Mouse (Mus musculus) hindbrain, embryonic 13.5 days (tissue): ENCODE results near the gene Neurl1b. TPM values are rescaled to one million over a fixed set of nuclear protein-coding genes. Genes with fewer than 3 reads are reported as not detected.

Experiments used
- ATAC-seq: fragments of 200-750 bp; cut with Nextera tagmentation; 2 replicates; pipeline ENCODE4 v1.8.0; 2017; ENCODE audit warnings: moderate TSS enrichment; ENCODE audit not compliant: low FRiP score
- H3K27ac ChIP-seq: fragments of 300-500 bp; sonication (generic); 2 replicates; pipeline ENCODE4 v1.5.1; 2015; ENCODE audit warnings: inconsistent platforms, mild to moderate bottlenecking, moderate library complexity
- H3K27me3 ChIP-seq: fragments of 300-500 bp; sonication (generic); 2 replicates; pipeline ENCODE4 v1.6.1; 2015; ENCODE audit warnings: mild to moderate bottlenecking, inconsistent platforms
- H3K36me3 ChIP-seq: fragments of 300-500 bp; sonication (generic); 2 replicates; pipeline ENCODE4 v1.6.1; 2015; ENCODE audit warnings: mild to moderate bottlenecking, inconsistent platforms
- H3K4me1 ChIP-seq: fragments of 300-500 bp; sonication (generic); replicated peaks from 2 replicates; pipeline ENCODE4 v1.6.1; 2015; ENCODE audit warnings: inconsistent platforms
- H3K4me2 ChIP-seq: fragments of 300-500 bp; sonication (generic); 2 replicates; pipeline ENCODE4 v1.6.1; 2015; ENCODE audit warnings: inconsistent platforms, mild to moderate bottlenecking, moderate library complexity
- H3K4me3 ChIP-seq: fragments of 300-500 bp; sonication (generic); 2 replicates; pipeline ENCODE4 v1.5.1; 2015; ENCODE audit warnings: mild to moderate bottlenecking, inconsistent platforms
- H3K9ac ChIP-seq: fragments of 300-500 bp; sonication (generic); 2 replicates; pipeline ENCODE4 v1.6.1; 2015; ENCODE audit warnings: mild to moderate bottlenecking, inconsistent platforms
- H3K9me3 ChIP-seq: fragments of 300-500 bp; sonication (generic); 2 replicates; pipeline ENCODE4 v1.6.1; 2016; ENCODE audit warnings: inconsistent platforms
- WGBS: fragments of 180-500 bp; shearing (Covaris S2); methylation state at CpG from one replicate; pipeline ENCODE4 v1.1.7; 2015; 5-methylcytosine and 5-hydroxymethylcytosine counted together
- polyA plus RNA-seq: library from polyadenylated mRNA; unstranded; fragments of >200 nt; fragmentation: Nextera tagmentation; extraction: Ambion mirVana; gene quantifications from 2 replicates; pipeline ENCODE4 v1.2.1, GENCODE M21; 2015

Neurl1b gene
- polyA plus RNA-seq, 1 experiment from 2014 or later, result 0.78 TPM

GRCm38 (mm10) chr17:26487917-26488316, 73.3 kb downstream of the Neurl1b start:
- Histone ChIP-seq H3K27me3 (no peaks in the 10 kb centered on the region), H3K27ac (no peak overlapping the region), H3K4me2 (no peak overlapping the region), H3K4me3 (no peak overlapping the region), H3K9ac (no peak overlapping the region), H3K9me3 (0 out of 2 replicates have a peak, but pooled peaks cover 4% of the 10 kb centered on the region), H3K4me1 (no peaks in the 10 kb centered on the region), H3K36me3 (no peaks in the 10 kb centered on the region)
- ATAC-seq, result no peak
- WGBS, result 95% methylated on average over 4 of the region's 4 CpGs

GRCm38 (mm10) chr17:26488711-26489403, 74.2 kb downstream of the Neurl1b start:
- 89% methylated on average over 8 of the region's 8 CpGs for WGBS
- Histone ChIP-seq H3K9ac (no peak overlapping the region), H3K4me1 (no peaks in the 10 kb centered on the region), H3K4me2 (no peak overlapping the region), H3K36me3 (no peaks in the 10 kb centered on the region), H3K9me3 (0 out of 2 replicates have a peak, but pooled peaks cover 5% of the 10 kb centered on the region), H3K27ac (no peak overlapping the region), H3K4me3 (no peak overlapping the region), H3K27me3 (no peaks in the 10 kb centered on the region)
- ATAC-seq, result no peak

- no peak overlapping the region for H3K4me2 ChIP-seq
- 0 out of 2 replicates have a peak, but pooled peaks cover 5% of the 10 kb centered on the region for H3K9me3 ChIP-seq
- no peak overlapping the region for H3K9ac ChIP-seq
- no peaks in the 10 kb centered on the region for H3K36me3 ChIP-seq
- ATAC-seq, result no peak
- no peaks in the 10 kb centered on the region for H3K27me3 ChIP-seq
- H3K4me1 ChIP-seq, result no peaks in the 10 kb centered on the region
- H3K4me3 ChIP-seq, result no peak overlapping the region
- 91% methylated on average over 10 of the region's 10 CpGs for whole genome bisulfite sequencing
- H3K27ac ChIP-seq, result no peak overlapping the region
Measured at GRCm38 (mm10) chr17:26490072-26490471, 75.4 kb downstream of the Neurl1b start.

GRCm38 (mm10) chr17:26490910-26491309, 76.3 kb downstream of the Neurl1b start:
- H3K4me1 ChIP-seq, result no peaks in the 10 kb centered on the region
- H3K27me3 ChIP-seq, result no peaks in the 10 kb centered on the region
- H3K9ac ChIP-seq, result no peak overlapping the region
- H3K27ac ChIP-seq, result no peak overlapping the region
- no peaks in the 10 kb centered on the region for H3K36me3 ChIP-seq
- H3K4me3 ChIP-seq, result no peak overlapping the region
- no peak overlapping the region for H3K4me2 ChIP-seq
- 91% methylated on average over 2 of the region's 2 CpGs for WGBS
- H3K9me3 ChIP-seq, result 0 out of 2 replicates have a peak, but pooled peaks cover 5% of the 10 kb centered on the region
- ATAC-seq, result no peak

GRCm38 (mm10) chr17:26492246-26492645, 77.6 kb downstream of the Neurl1b start:
- H3K4me1 ChIP-seq, result no peaks in the 10 kb centered on the region
- no peak overlapping the region for H3K4me3 ChIP-seq
- ATAC-seq, result no peak
- H3K9me3 ChIP-seq, result 0 out of 2 replicates have a peak, but pooled peaks cover 5% of the 10 kb centered on the region
- H3K4me2 ChIP-seq, result no peak overlapping the region
- no peaks in the 10 kb centered on the region for H3K36me3 ChIP-seq
- WGBS, result 88% methylated on average over 3 of the region's 3 CpGs
- no peak overlapping the region for H3K27ac ChIP-seq
- H3K27me3 ChIP-seq, result no peaks in the 10 kb centered on the region
- H3K9ac ChIP-seq, result no peak overlapping the region

- Histone ChIP-seq H3K9ac (no peak overlapping the region), H3K27ac (no peak overlapping the region), H3K9me3 (0 out of 2 replicates have a peak, but pooled peaks cover 5% of the 10 kb centered on the region), H3K27me3 (no peaks in the 10 kb centered on the region), H3K4me2 (no peak overlapping the region), H3K4me3 (no peak overlapping the region), H3K4me1 (no peaks in the 10 kb centered on the region), H3K36me3 (no peaks in the 10 kb centered on the region)
- ATAC-seq, result no peak
- WGBS, result 90% methylated on average over 4 of the region's 4 CpGs
Measured at GRCm38 (mm10) chr17:26494642-26495468, 80.2 kb downstream of the Neurl1b start.

Other genes starting within 250 kb of the Neurl1b start
- 0.30 and 0.36 TPM in 2 replicates for gene Pdia2, start 215.7 kb upstream of the Neurl1b start, polyA plus RNA-seq
- 9.0 and 9.5 TPM in 2 replicates for gene Rgs11, start 211.9 kb upstream of the Neurl1b start, polyA plus RNA-seq
- 65.7 and 75.1 TPM in 2 replicates for gene Arhgdig, start 207.0 kb upstream of the Neurl1b start, polyA plus RNA-seq
- gene Fam234a, start 170.6 kb upstream of the Neurl1b start, polyA plus RNA-seq, result 30.8 and 31.4 TPM in 2 replicates
- 117 and 118 TPM in 2 replicates for gene Luc7l, start 161.9 kb upstream of the Neurl1b start, polyA plus RNA-seq
- gene Ergic1, start 146.7 kb downstream of the Neurl1b start, polyA plus RNA-seq, result 86.8 and 90.1 TPM in 2 replicates
- 34.5 and 35.5 TPM in 2 replicates for gene Dusp1, start 147.3 kb downstream of the Neurl1b start, polyA plus RNA-seq
- gene Atp6v0e, start 248.4 kb downstream of the Neurl1b start, polyA plus RNA-seq, result 107 and 114 TPM in 2 replicates